10 mouse cellular contexts compared by ENCODE assay signal in genomic region chr8:92353405-92353804, GRCm38 (mm10). TPM values are rescaled to one million over a fixed set of nuclear protein-coding genes. Genes with fewer than 3 reads are reported as not detected.
DNase-seq lines count a peak whose midpoint lies in the region; ATAC-seq and TF ChIP-seq lines count a peak whose summit lies in the region.
"Had no signal": no experiment of that assay in that cellular context is flagged by ENCODE, and none has a peak within 500 bp of the region (broad histone marks: within the 10 kb centered on the region; RNA-seq: fewer than 3 reads in every experiment).

No protein-coding gene starts in this region.

- H3K4me3 ChIP-seq in forebrain, embryonic 10.5 days = peak overlapping the region; percentile 67
- no peak overlapping the region for H3K4me3 ChIP-seq in forebrain, postnatal 0 days (ENCODE audit: low read depth, low read length)
- peak overlapping the region; percentile 39 for H3K4me3 ChIP-seq in lung, adult 2 months (replicated peaks; ENCODE audit: extremely low read depth, low read depth, low read length)
- peak overlapping the region; percentile 80 for H3K4me3 ChIP-seq in hindbrain, embryonic 12.5 days
- H3K4me3 ChIP-seq in midbrain, postnatal 0 days (ENCODE audit: low read depth, low read length) = peak overlapping the region; percentile 66

- no peaks in the 10 kb centered on the region for H3K9me3 ChIP-seq in forebrain, embryonic 10.5 days
- H3K9me3 ChIP-seq in forebrain, postnatal 0 days (ENCODE audit: low read length) = no peaks in the 10 kb centered on the region
- no peaks in the 10 kb centered on the region for H3K9me3 ChIP-seq in hindbrain, embryonic 12.5 days (replicated peaks)
- no peaks in the 10 kb centered on the region for H3K9me3 ChIP-seq in midbrain, postnatal 0 days (ENCODE audit: low read length)

- no peak overlapping the region for H3K27ac ChIP-seq in forebrain, embryonic 10.5 days
- H3K27ac ChIP-seq in forebrain, postnatal 0 days (ENCODE audit: low read depth, low read length) = no peak overlapping the region
- peak overlapping the region; percentile 52; the same call in 1 of the 2 replicates for H3K27ac ChIP-seq in hindbrain, embryonic 12.5 days
- no peak overlapping the region for H3K27ac ChIP-seq in midbrain, postnatal 0 days (ENCODE audit: low read depth, low read length)

- no peak for TF ChIP-seq POLR2A in lung, adult 2 months (IDR thresholded peaks at IDR 0.05; ENCODE audit: borderline replicate concordance, extremely low read depth, low read depth, low read length)

- ATAC-seq in forebrain, postnatal 0 days = no peak
- ATAC-seq in hindbrain, embryonic 12.5 days (ENCODE audit: low FRiP score) = no peak
- ATAC-seq in midbrain, postnatal 0 days (ENCODE audit: low FRiP score) = no peak

- no peaks in the 10 kb centered on the region for H3K36me3 ChIP-seq in forebrain, embryonic 10.5 days (replicated peaks)
- H3K36me3 ChIP-seq in forebrain, postnatal 0 days (ENCODE audit: insufficient read depth) = no peaks in the 10 kb centered on the region
- no peaks in the 10 kb centered on the region for H3K36me3 ChIP-seq in hindbrain, embryonic 12.5 days
- no peaks in the 10 kb centered on the region for H3K36me3 ChIP-seq in midbrain, postnatal 0 days (ENCODE audit: insufficient read depth, low read length)

- peaks cover 79% of the 10 kb centered on the region for H3K27me3 ChIP-seq in forebrain, embryonic 10.5 days (ENCODE audit: poor library complexity, severe bottlenecking)
- peaks cover 57% of the 10 kb centered on the region for H3K27me3 ChIP-seq in forebrain, postnatal 0 days (ENCODE audit: insufficient read depth, low read length)
- H3K27me3 ChIP-seq in hindbrain, embryonic 12.5 days = peaks cover 9% of the 10 kb centered on the region
- no peaks in the 10 kb centered on the region; the same call in none of the 2 replicates for H3K27me3 ChIP-seq in midbrain, postnatal 0 days (ENCODE audit: insufficient read depth, low read length)

- DNase-seq in forebrain, embryonic 10.5 days (ENCODE audit: extremely low spot score, low spot score) = no peak
- DNase-seq in forebrain, postnatal 0 days = no peak
- peak; percentile 21 for DNase-seq in lung, adult 2 months
- DNase-seq in lung, postnatal 25 days (ENCODE audit: low spot score) = no peak
- DNase-seq in midbrain, postnatal 0 days (ENCODE audit: low spot score) = no peak
- no peak for DNase-seq in urinary bladder, postnatal 14 days (ENCODE audit: low spot score)
- no peak for DNase-seq in kidney, adult 18-20 months
- DNase-seq: adrenal gland, postnatal 36 days had no signal

- H3K4me2 ChIP-seq in forebrain, postnatal 0 days (ENCODE audit: low read depth) = no peak overlapping the region
- H3K4me2 ChIP-seq in hindbrain, embryonic 12.5 days (replicated peaks) = peak overlapping the region; percentile 87
- peak overlapping the region; percentile 71 for H3K4me2 ChIP-seq in midbrain, postnatal 0 days (ENCODE audit: low read depth, low read length, poor library complexity, severe bottlenecking)

- TF ChIP-seq CTCF in forebrain, postnatal 0 days (IDR thresholded peaks at IDR 0.05; ENCODE audit: low read depth) = no peak
- no peak for TF ChIP-seq CTCF in lung, adult 2 months (IDR thresholded peaks at IDR 0.05; ENCODE audit: insufficient read depth, low read length)
- no peak for TF ChIP-seq CTCF in midbrain, postnatal 0 days (IDR thresholded peaks at IDR 0.05)

- 20% methylated on average over 6 of the region's 6 CpGs for WGBS in forebrain, embryonic 10.5 days
- WGBS in forebrain, postnatal 0 days = 26% methylated on average over 6 of the region's 6 CpGs
- 27% methylated on average over 6 of the region's 6 CpGs for WGBS in lung, adult 2 months
- WGBS in hindbrain, embryonic 12.5 days = 8% methylated on average over 6 of the region's 6 CpGs
- 17% methylated on average over 6 of the region's 6 CpGs for WGBS in midbrain, postnatal 0 days

- H3K4me1 ChIP-seq in forebrain, embryonic 10.5 days = peaks cover 56% of the 10 kb centered on the region
- no peaks in the 10 kb centered on the region for H3K4me1 ChIP-seq in forebrain, postnatal 0 days (ENCODE audit: insufficient read depth)
- H3K4me1 ChIP-seq in lung, adult 2 months (ENCODE audit: control insufficient read depth, insufficient read depth, low read length) = peaks cover 2% of the 10 kb centered on the region; the same call in 1 of the 2 replicates
- peaks cover 35% of the 10 kb centered on the region for H3K4me1 ChIP-seq in hindbrain, embryonic 12.5 days
- H3K4me1 ChIP-seq in midbrain, postnatal 0 days (ENCODE audit: insufficient read depth, low read length) = no peaks in the 10 kb centered on the region

- no peak overlapping the region for H3K9ac ChIP-seq in forebrain, postnatal 0 days
- H3K9ac ChIP-seq in hindbrain, embryonic 12.5 days = peak overlapping the region; percentile 66
- 0 out of 2 replicates have a peak overlapping the region, but pooled peaks have one; percentile 20 for H3K9ac ChIP-seq in midbrain, postnatal 0 days (replicated peaks; ENCODE audit: low read length, poor library complexity, severe bottlenecking)

RNA-seq across cellular contexts. Expression of gene Irx5, which starts 4.0 kb away (rescaled TPM):
- polyA plus RNA-seq in forebrain, embryonic 10.5 days (2016; fragmentation: Nextera tagmentation; extraction: Ambion mirVana) = 4.4 and 4.9 TPM in 2 replicates
- total RNA-seq in forebrain, postnatal 0 days (2014; rRNA removed) = 0.92 and 2.7 TPM in 2 replicates
- polyA plus RNA-seq in forebrain, postnatal 0 days (2015; fragmentation: Nextera tagmentation; extraction: Ambion mirVana) = 0.64 and 1.6 TPM in 2 replicates
- polyA plus RNA-seq in lung, adult 2 months (2012; rRNA removed) = 34.3 and 43.7 TPM in 2 replicates
- 41.5 and 43.3 TPM in 2 replicates for polyA plus RNA-seq in hindbrain, embryonic 12.5 days (2016; fragmentation: Nextera tagmentation; extraction: Ambion mirVana)
- 30.5 and 37.7 TPM in 2 replicates for total RNA-seq in midbrain, postnatal 0 days (2014; rRNA removed)
- 14.1 and 16.1 TPM in 2 replicates for polyA plus RNA-seq in midbrain, postnatal 0 days (2015; fragmentation: Nextera tagmentation; extraction: Ambion mirVana)
- total RNA-seq: monocyte, adult 5-6 weeks had no signal
